Mouse (Mus musculus) small intestine, adult 2 months (tissue): ENCODE results near the gene Nr2c2ap.

ENCODE experiments used
- CTCF ChIP-seq: fragments of 200-500 bp; IDR thresholded peaks from 2 replicates; pipeline ENCODE4 v1.5.1; 2012; ENCODE audit warnings: low read depth, mild to moderate bottlenecking, control low read depth, inconsistent platforms, low read length, moderate library complexity, mixed read lengths; ENCODE audit not compliant: insufficient replicate concordance, insufficient read length; ENCODE audit errors: extremely low read depth
- POLR2A ChIP-seq: fragments of 200-500 bp; IDR thresholded peaks from 2 replicates; pipeline ENCODE4 v1.6.1; 2012; ENCODE audit warnings: low read depth, mild to moderate bottlenecking, control low read depth, inconsistent platforms, low read length, moderate library complexity

GRCm38 (mm10) chr8:70124992-70125391, 6.1 kb upstream of the Nr2c2ap start:
- TF ChIP-seq CTCF: no peak
- no peak for TF ChIP-seq POLR2A
